Mouse (Mus musculus): Measurements from ENCODE around the gene Nsmce4a.

DNA sequence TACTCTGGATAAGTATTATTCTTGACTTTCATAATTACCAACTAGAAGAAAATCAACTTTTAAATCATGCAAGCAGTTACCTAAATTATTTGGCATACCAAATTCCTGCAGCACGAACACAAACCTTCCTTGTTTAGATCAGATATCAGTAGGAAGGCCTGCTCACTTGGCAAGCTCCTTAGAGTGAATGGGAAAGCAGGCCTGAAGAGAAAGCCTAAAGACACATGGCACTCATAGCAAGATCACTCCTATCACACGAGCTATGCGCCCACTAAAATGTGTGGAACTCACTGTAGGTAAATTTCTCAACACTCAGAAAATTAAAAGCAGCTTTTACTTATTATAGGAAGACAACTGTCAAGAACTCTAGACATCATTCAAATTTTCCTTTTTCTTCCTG is 79.6 kb downstream of the Nsmce4a start:
- TF ChIP-seq CHD2 (IDR thresholded peaks at IDR 0.05; ENCODE audit: low read depth, low read length) (no peak), ZC3H11A (IDR thresholded peaks at IDR 0.05; ENCODE audit: borderline replicate concordance, low read depth, low read length) (no peak), HCFC1 (IDR thresholded peaks at IDR 0.05; ENCODE audit: borderline replicate concordance, insufficient read depth, low read length) (no peak)
